Mouse (Mus musculus): Measurements from ENCODE around the gene Chrm3. TPM values are rescaled to one million over a fixed set of nuclear protein-coding genes. Genes with fewer than 3 reads are reported as not detected.

Gene Chrm3
- polyA plus RNA-seq, 1 experiment from 2014 or later, result 0.68 TPM

DNA sequence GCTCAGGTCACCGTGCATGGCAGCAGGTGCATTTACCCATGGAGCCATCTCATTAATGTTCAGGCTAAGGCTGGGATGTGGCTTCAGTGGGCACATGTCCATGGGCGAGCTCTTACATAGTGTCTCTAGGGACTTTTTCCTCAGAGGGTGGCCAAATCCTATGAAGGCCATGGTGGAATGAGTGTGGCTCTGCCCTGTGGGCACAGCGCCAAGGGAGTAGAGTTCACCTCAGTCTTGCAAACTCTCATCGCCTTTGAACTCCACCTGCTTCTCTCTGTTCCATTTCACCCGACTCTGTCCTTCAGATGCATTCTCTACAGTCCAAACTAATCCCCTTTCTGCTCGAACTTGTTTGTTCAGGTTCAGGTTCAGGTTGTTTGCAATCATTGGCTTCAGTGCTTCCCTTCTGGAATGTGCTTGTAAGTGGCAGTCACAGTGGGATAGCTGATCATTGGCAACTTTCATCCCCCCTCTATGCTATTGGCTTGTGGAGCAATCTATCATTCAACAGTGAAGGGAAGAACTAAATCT lies 278.7 kb downstream of the Chrm3 start:
- no peak overlapping the region for H3K9ac ChIP-seq (ENCODE audit: low read depth, low read length)
- WGBS, result 73% methylated on average over 6 of the region's 6 CpGs
- H3K4me3 ChIP-seq (ENCODE audit: low read depth, low read length), result no peak overlapping the region
- H3K27me3 ChIP-seq (replicated peaks; ENCODE audit: control insufficient read depth, insufficient read depth, low read length), result no peaks in the 10 kb centered on the region
- H3K9me3 ChIP-seq (ENCODE audit: control insufficient read depth, low read length), result no peaks in the 10 kb centered on the region
- no peak overlapping the region for H3K27ac ChIP-seq (replicated peaks; ENCODE audit: low read depth, low read length)
- ATAC-seq (ENCODE audit: low read depth) (peak; percentile 65; the same call in 1 of the 2 replicates), DNase-seq (ENCODE audit: low spot score) (peak; percentile 30)
- no peak overlapping the region for H3K4me2 ChIP-seq (ENCODE audit: low read depth, low read length)
- H3K4me1 ChIP-seq (ENCODE audit: control insufficient read depth, insufficient read depth, low read length), result no peaks in the 10 kb centered on the region
- H3K36me3 ChIP-seq (ENCODE audit: control insufficient read depth, insufficient read depth, low read length), result no peaks in the 10 kb centered on the region

DNA sequence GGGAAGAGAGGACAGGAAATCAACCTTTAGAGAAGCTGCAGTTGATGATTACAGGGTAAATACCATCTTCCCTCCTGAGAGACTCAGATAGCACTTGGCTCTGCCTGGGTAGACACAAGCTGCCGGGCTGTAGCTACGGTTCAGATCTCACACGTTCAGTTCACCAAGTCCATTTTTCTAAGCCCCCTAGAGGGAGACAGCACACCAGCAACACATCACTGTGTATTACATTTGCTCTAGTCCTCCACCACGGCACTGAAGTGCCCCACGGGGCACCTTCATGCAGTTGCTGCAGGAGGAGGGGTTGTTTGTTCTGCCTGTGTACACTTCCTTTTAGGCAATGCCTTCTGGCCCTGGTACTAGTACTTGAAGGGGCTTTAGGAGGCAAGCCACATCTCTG lies 289.5 kb downstream of the Chrm3 start:
- 37% methylated on average over 5 of the region's 5 CpGs for WGBS
- Histone ChIP-seq H3K27me3 (replicated peaks; ENCODE audit: control insufficient read depth, insufficient read depth, low read length) (no peaks in the 10 kb centered on the region), H3K4me3 (ENCODE audit: low read depth, low read length) (no peak overlapping the region), H3K27ac (replicated peaks; ENCODE audit: low read depth, low read length) (no peak overlapping the region), H3K4me2 (ENCODE audit: low read depth, low read length) (no peak overlapping the region), H3K4me1 (ENCODE audit: control insufficient read depth, insufficient read depth, low read length) (no peaks in the 10 kb centered on the region), H3K9ac (ENCODE audit: low read depth, low read length) (no peak overlapping the region), H3K36me3 (ENCODE audit: control insufficient read depth, insufficient read depth, low read length) (no peaks in the 10 kb centered on the region), H3K9me3 (ENCODE audit: control insufficient read depth, low read length) (no peaks in the 10 kb centered on the region)
- ATAC-seq (ENCODE audit: low read depth) (peak; percentile 74), DNase-seq (ENCODE audit: low spot score) (peak; percentile 61)

DNA sequence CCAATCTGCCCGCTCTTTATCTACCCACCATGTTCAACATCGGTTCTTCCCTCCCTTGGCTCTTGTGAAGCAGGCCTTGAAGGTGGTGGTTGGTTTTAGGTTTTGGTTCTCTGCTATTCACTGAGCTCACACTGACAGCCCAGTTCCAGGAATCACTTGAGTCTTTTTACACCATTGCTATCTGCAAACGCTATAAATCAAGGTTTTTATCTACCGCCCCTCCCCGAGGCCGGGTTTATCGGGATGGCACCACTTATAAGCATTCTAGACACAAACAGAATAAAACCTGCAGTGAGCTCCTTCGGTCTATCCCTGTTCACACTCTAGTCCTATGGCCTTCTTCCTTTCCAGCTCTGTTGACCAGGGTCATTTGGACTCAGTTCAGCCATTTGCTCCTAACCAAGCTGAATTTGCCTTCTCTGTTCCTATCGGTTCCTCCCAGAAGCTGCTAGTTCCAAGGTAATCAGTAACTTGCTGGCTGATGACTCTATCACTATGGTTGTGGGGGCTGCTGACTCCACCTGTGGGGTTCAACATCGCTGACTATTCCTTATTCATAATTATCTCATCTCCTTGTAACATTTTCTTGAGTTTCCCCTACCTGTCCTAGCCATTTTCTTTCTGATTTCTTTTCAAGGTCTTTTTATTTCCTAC lies 291.6 kb downstream of the Chrm3 start:
- Histone ChIP-seq H3K36me3 (ENCODE audit: control insufficient read depth, insufficient read depth, low read length) (no peaks in the 10 kb centered on the region), H3K4me3 (ENCODE audit: low read depth, low read length) (no peak overlapping the region), H3K27me3 (replicated peaks; ENCODE audit: control insufficient read depth, insufficient read depth, low read length) (no peaks in the 10 kb centered on the region), H3K4me1 (ENCODE audit: control insufficient read depth, insufficient read depth, low read length) (no peaks in the 10 kb centered on the region), H3K27ac (replicated peaks; ENCODE audit: low read depth, low read length) (no peak overlapping the region), H3K4me2 (ENCODE audit: low read depth, low read length) (no peak overlapping the region), H3K9me3 (ENCODE audit: control insufficient read depth, low read length) (no peaks in the 10 kb centered on the region), H3K9ac (ENCODE audit: low read depth, low read length) (no peak overlapping the region)
- DNase-seq (ENCODE audit: low spot score) (no peak), ATAC-seq (ENCODE audit: low read depth) (no peak)
- 89% methylated on average over 10 of the region's 10 CpGs for WGBS

DNA sequence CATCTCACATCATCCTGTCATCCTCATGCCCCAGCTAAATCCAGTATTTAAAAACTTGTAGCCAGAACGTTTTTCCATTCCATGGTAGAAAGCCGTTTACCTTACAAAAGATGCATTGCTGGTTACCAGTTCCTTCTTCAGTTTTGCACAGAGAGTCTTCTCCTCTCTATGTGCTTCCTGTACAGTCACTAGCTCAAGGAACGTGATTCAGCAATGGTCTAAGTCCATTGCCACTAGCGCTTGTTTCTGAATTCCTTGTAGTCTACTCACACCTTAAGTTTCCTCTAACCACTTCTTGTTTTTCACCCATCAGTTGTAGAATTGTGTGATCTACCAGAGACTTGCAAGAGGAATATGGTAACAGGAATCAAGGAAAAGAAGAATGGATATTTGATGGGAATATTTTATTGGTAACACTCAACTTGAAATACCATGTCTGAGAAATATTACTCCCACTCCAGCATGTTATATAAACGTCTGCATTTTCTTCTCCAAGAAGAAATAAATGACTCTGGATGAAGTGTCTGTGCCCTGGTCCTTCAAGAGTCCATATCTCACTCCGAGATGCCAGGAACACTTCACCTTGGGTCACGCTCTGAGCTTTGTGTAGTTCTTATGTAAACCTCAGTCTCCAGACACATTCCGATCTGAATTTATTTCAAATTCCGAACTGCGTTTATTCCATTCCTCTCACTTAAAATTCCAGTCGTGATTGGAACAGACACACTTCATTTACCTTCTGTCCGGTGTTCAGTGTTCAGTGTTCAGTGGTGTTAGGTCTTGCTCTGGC lies 293.6 kb downstream of the Chrm3 start:
- Histone ChIP-seq H3K27ac (replicated peaks; ENCODE audit: low read depth, low read length) (no peak overlapping the region), H3K27me3 (replicated peaks; ENCODE audit: control insufficient read depth, insufficient read depth, low read length) (no peaks in the 10 kb centered on the region), H3K9me3 (ENCODE audit: control insufficient read depth, low read length) (no peaks in the 10 kb centered on the region), H3K4me1 (ENCODE audit: control insufficient read depth, insufficient read depth, low read length) (no peaks in the 10 kb centered on the region), H3K36me3 (ENCODE audit: control insufficient read depth, insufficient read depth, low read length) (no peaks in the 10 kb centered on the region), H3K4me2 (ENCODE audit: low read depth, low read length) (no peak overlapping the region), H3K4me3 (ENCODE audit: low read depth, low read length) (no peak overlapping the region), H3K9ac (ENCODE audit: low read depth, low read length) (no peak overlapping the region)
- DNase-seq (ENCODE audit: low spot score), result no peak
- ATAC-seq (ENCODE audit: low read depth), result no peak
- 81% methylated on average over 12 of the region's 12 CpGs for WGBS

DNA sequence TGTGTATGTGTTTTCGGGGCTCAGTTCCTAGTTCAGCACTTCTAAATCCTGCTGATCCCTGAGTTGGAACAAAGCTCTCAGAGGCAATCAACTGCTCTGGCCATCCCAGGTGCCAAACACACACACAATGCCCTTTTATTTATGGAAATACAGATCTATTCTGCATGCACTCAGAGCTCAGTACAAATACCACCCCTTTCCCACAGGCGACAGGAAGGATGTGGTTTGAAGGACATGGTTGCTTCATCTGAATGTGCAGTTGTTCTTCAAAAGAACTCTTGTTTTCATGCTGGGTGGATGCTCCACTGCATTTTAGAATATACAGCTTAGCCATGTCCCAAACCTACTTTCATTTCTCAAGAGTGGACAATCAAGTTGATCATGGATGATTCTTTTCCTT lies 294.9 kb downstream of the Chrm3 start:
- 61% methylated on average over 2 of the region's 2 CpGs for WGBS

DNA sequence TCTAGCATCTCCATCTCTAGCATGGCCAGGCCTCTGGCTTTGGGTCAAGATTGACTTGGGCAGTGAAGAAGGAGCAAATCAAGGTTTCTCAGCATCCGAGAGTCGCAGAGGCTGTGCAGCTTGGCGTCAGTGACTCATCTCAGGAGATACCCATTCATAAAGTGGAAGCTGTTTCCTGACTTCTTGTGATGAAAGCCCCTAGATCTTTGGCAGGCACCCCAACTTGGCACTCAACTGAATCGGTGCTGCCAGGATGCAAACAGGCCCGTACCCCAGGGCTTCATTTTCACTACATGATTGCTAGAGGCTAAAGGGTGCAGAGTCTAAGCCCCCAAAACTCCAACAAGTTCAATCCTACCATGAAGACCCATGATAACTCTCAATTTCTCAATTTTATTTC lies 298.0 kb downstream of the Chrm3 start:
- H3K27ac ChIP-seq (replicated peaks; ENCODE audit: low read depth, low read length), result no peak overlapping the region
- H3K9ac ChIP-seq (ENCODE audit: low read depth, low read length), result no peak overlapping the region
- H3K4me3 ChIP-seq (ENCODE audit: low read depth, low read length), result no peak overlapping the region
- no peak for DNase-seq (ENCODE audit: low spot score)
- ATAC-seq (ENCODE audit: low read depth), result no peak
- no peaks in the 10 kb centered on the region for H3K4me1 ChIP-seq (ENCODE audit: control insufficient read depth, insufficient read depth, low read length)
- no peaks in the 10 kb centered on the region for H3K36me3 ChIP-seq (ENCODE audit: control insufficient read depth, insufficient read depth, low read length)
- 87% methylated on average over 5 of the region's 5 CpGs for WGBS
- H3K27me3 ChIP-seq (replicated peaks; ENCODE audit: control insufficient read depth, insufficient read depth, low read length), result no peaks in the 10 kb centered on the region
- no peak overlapping the region for H3K4me2 ChIP-seq (ENCODE audit: low read depth, low read length)
- H3K9me3 ChIP-seq (ENCODE audit: control insufficient read depth, low read length), result no peaks in the 10 kb centered on the region

More for the DNA sequence above, 294.9 kb downstream of the Chrm3 start:
- no peak overlapping the region for H3K9ac ChIP-seq (ENCODE audit: low read depth, low read length)
- no peaks in the 10 kb centered on the region for H3K27me3 ChIP-seq (replicated peaks; ENCODE audit: control insufficient read depth, insufficient read depth, low read length)
- ATAC-seq (ENCODE audit: low read depth), result no peak
- H3K36me3 ChIP-seq (ENCODE audit: control insufficient read depth, insufficient read depth, low read length), result no peaks in the 10 kb centered on the region
- H3K27ac ChIP-seq (replicated peaks; ENCODE audit: low read depth, low read length), result no peak overlapping the region
- H3K4me3 ChIP-seq (ENCODE audit: low read depth, low read length), result no peak overlapping the region
- no peaks in the 10 kb centered on the region for H3K9me3 ChIP-seq (ENCODE audit: control insufficient read depth, low read length)
- DNase-seq (ENCODE audit: low spot score), result no peak
- H3K4me1 ChIP-seq (ENCODE audit: control insufficient read depth, insufficient read depth, low read length), result no peaks in the 10 kb centered on the region
- H3K4me2 ChIP-seq (ENCODE audit: low read depth, low read length), result no peak overlapping the region

DNA sequence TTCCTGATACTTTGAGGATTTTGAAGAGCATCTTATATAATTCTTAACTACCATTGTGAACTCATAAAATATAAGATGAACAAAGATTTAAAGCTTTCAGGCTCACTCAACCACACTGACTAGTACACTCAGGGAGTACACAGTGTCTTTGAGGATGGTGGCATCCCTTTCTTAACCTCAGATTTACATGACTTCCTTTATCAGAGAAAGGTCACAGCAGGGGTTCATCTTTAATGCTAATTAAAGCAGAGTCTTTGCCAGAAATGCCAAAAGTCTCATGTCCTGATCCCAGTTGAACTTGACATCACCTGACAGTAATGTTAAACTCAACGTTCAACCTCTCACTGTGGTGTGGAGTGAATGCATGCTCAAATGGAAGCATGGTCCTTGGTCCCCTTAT lies 301.7 kb downstream of the Chrm3 start:
- WGBS, result 61% methylated on average over 1 of the region's 1 CpGs
- H3K27me3 ChIP-seq (replicated peaks; ENCODE audit: control insufficient read depth, insufficient read depth, low read length), result no peaks in the 10 kb centered on the region
- H3K4me1 ChIP-seq (ENCODE audit: control insufficient read depth, insufficient read depth, low read length), result no peaks in the 10 kb centered on the region
- H3K4me2 ChIP-seq (ENCODE audit: low read depth, low read length), result no peak overlapping the region
- no peak overlapping the region for H3K9ac ChIP-seq (ENCODE audit: low read depth, low read length)
- no peak overlapping the region for H3K27ac ChIP-seq (replicated peaks; ENCODE audit: low read depth, low read length)
- H3K4me3 ChIP-seq (ENCODE audit: low read depth, low read length), result no peak overlapping the region
- DNase-seq (ENCODE audit: low spot score), result no peak
- no peak for ATAC-seq (ENCODE audit: low read depth)
- H3K9me3 ChIP-seq (ENCODE audit: control insufficient read depth, low read length), result no peaks in the 10 kb centered on the region
- no peaks in the 10 kb centered on the region for H3K36me3 ChIP-seq (ENCODE audit: control insufficient read depth, insufficient read depth, low read length)

DNA sequence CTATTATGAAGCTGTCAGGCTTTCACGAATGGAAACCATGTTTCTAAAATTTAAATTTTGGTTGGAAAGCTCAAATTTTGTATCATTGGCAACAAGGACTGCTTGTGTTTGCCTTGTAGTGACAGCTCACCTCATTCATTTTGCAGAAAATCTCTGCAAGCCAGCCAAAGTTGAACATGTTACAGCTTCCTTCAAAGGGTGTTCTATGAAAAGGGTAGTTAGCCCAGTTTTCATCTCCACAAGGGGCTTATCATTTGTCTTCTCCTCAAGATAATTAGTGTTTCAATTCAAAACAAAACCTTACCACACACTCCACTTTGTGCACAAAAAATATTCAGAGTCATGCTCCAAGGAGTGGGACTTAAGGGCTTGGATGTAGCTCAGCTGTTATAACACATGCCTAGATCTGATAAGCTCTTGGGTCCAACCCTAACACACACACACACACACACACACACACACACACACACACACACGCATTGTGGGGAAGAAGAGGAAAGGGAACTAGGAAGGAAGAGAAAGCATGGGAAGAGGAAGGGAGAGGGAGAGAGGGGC lies 302.9 kb downstream of the Chrm3 start:
- H3K9me3 ChIP-seq (ENCODE audit: control insufficient read depth, low read length), result no peaks in the 10 kb centered on the region
- H3K9ac ChIP-seq (ENCODE audit: low read depth, low read length), result no peak overlapping the region
- no peak overlapping the region for H3K4me2 ChIP-seq (ENCODE audit: low read depth, low read length)
- no peaks in the 10 kb centered on the region for H3K4me1 ChIP-seq (ENCODE audit: control insufficient read depth, insufficient read depth, low read length)
- H3K27ac ChIP-seq (replicated peaks; ENCODE audit: low read depth, low read length), result no peak overlapping the region
- H3K4me3 ChIP-seq (ENCODE audit: low read depth, low read length), result no peak overlapping the region
- H3K36me3 ChIP-seq (ENCODE audit: control insufficient read depth, insufficient read depth, low read length), result no peaks in the 10 kb centered on the region
- H3K27me3 ChIP-seq (replicated peaks; ENCODE audit: control insufficient read depth, insufficient read depth, low read length), result no peaks in the 10 kb centered on the region
- no peak for DNase-seq (ENCODE audit: low spot score)
- ATAC-seq (ENCODE audit: low read depth), result no peak
- WGBS, result 65% methylated on average over 2 of the region's 2 CpGs
